Mouse (Mus musculus): ENCODE data around the gene Tsfm. TPM values are rescaled to one million over a fixed set of nuclear protein-coding genes. Genes with fewer than 3 reads are reported as not detected.

Tsfm gene
- 61.0 and 61.3 TPM in 2 replicates for polyA plus RNA-seq (2014; fragmentation: Nextera tagmentation; extraction: Ambion mirVana)

DNA sequence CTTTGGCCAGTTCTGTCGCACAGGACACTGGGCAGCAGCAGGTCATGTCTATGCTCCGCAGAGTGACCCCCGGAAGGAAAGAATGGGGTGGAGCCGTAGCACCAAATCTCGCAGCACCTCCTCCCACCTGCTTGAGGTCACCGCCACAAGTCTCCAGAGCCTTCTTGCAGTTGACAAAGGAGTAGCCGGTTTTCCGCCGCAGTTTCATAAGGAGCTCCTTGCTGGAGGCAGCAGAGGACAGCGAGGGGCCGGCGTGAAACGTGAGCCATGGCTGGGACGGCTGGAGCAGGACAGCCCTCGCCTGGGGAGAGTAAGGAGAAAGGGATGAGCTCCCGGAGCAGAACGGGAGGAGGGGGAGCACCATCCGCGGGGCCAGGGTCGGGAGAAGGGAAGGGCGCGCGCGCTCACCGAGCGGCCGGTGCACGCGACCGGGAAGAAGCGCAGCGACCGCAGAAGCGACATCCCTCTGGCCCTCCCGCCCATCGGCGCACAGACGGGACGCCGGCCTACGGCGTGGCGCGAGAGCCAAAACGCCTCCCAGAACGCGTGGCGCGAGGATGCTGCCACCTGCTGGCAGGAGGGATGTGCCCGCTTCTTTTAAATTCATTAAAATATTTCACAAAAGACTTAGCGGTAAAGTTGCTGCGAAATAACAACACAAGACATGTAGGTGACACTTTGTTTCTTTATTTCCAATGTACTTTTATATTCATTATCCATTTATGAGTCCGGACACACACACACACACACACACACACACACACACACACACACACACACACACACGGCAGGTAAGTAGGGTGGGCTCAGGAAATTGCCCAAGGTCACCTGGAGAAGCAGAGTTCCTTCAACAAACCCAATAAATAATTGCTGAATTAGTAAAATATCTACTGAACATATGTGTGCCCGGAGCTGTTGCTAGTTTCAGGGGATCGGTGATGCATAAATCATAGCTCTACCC is at the start of gene Tsfm:
Gene Tsfm (minus strand): TSS at position 505 of the 961 bp plus-strand sequence.
- H3K9ac ChIP-seq (ENCODE audit: low read depth, low read length), result peak within 1 kb of the TSS; percentile 81
- peak; percentile 91 for ATAC-seq (ENCODE audit: low read depth)
- H3K4me2 ChIP-seq (ENCODE audit: low read depth, low read length), result peak within 1 kb of the TSS; percentile 90
- WGBS, result 7% methylated on average over 44 of the region's 56 CpGs
- peaks cover 38% of the 10 kb centered on the region for H3K36me3 ChIP-seq (ENCODE audit: control insufficient read depth, insufficient read depth, low read length)
- H3K9me3 ChIP-seq (ENCODE audit: control insufficient read depth, low read length), result no peaks in the 10 kb centered on the region
- no peaks in the 10 kb centered on the region for H3K4me1 ChIP-seq (ENCODE audit: control insufficient read depth, insufficient read depth, low read length)
- H3K27ac ChIP-seq (replicated peaks; ENCODE audit: low read depth, low read length), result peak within 1 kb of the TSS; percentile 42
- H3K4me3 ChIP-seq (ENCODE audit: low read depth, low read length), result peak within 1 kb of the TSS; percentile 70
- DNase-seq (ENCODE audit: low spot score), result peak; percentile 94
- no peaks in the 10 kb centered on the region for H3K27me3 ChIP-seq (replicated peaks; ENCODE audit: control insufficient read depth, insufficient read depth, low read length)

DNA sequence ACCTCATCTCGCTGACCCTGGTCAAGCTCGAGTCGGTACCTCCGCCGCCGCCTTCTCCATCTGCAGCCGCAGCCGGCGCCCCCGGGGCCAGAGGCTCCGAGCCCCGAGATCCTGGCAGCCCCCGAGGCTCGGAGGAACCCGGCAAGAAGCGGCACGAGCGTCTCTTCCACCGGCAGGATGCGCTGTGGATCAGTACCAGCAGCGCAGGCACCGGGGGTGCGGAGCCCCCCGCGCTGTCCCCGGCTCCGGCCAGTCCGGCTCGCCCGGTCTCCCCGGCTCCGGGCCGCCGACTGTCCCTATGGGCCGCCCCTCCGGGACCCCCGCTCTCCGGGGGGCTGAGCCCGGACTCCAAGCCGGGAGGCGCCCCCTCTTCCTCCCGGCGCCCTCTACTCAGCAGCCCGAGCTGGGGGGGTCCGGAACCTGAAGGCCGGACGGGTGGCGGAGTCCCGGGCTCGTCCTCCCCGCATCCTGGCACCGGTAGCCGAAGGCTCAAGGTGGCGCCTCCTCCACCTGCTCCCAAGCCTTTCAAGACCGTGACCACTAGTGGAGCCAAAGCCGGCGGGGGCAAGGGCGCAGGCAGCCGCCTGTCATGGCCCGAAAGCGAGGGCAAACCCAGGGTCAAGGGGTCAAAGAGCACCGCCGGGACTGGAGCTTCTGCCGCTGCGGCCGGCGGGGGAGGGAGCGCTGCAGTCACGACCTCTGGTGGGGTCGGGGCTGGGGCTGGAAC is 49.2 kb upstream of the Tsfm start:
- WGBS, result 2% methylated on average over 20 of the region's 70 CpGs
- Histone ChIP-seq H3K4me2 (ENCODE audit: low read depth, low read length) (peak overlapping the region; percentile 99), H3K27me3 (replicated peaks; ENCODE audit: control insufficient read depth, insufficient read depth, low read length) (peaks cover 88% of the 10 kb centered on the region), H3K9me3 (ENCODE audit: control insufficient read depth, low read length) (no peaks in the 10 kb centered on the region), H3K9ac (ENCODE audit: low read depth, low read length) (peak overlapping the region; percentile 67), H3K27ac (replicated peaks; ENCODE audit: low read depth, low read length) (no peak overlapping the region), H3K36me3 (ENCODE audit: control insufficient read depth, insufficient read depth, low read length) (no peaks in the 10 kb centered on the region), H3K4me1 (ENCODE audit: control insufficient read depth, insufficient read depth, low read length) (peaks cover 20% of the 10 kb centered on the region), H3K4me3 (ENCODE audit: low read depth, low read length) (peak overlapping the region; percentile 63)
- DNase-seq (ENCODE audit: low spot score), result no peak
- ATAC-seq (ENCODE audit: low read depth), result no peak

DNA sequence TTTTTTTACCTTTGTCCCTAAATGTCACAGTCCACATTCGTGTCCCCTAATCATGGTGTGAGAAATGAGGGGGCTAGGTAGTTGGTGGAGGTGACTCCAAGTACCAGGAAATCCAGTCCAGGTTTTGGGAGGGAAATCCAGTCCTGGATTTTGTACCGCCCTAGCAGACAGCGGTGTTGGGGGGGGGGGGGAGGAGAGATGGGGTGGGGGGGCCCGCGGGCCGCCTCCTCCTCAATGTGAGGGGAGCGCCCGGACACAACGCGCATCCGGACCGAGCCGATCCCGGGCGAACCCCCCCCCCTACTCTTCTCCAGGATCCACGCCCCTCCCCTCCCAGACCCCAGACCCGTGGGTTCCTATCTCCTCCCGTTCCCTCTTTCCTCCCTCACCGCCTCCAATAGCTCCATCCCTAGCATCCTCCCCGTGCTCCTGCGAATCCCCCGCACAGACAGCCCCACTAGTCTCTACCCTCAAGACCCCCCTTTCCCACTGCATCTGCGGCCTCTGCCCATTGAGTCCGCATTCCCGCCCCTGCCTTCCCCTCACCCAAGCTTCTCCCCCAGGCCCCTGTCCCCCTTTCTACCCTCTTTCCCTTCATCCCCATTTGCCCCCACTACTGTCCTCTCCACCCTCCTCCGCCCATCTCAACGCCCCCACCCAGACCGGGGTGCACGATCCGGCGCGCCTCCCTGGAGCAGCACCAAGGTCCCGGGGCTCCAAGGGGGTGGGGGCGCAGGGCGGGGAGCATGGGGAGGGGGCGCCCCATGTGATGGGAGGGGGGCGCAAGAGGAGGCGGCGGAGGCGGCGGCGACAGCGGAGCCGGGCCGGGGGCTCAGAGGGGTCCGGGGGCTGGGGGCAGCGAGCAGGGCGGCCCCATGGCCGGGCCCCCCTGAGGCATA is 48.3 kb upstream of the Tsfm start:
- H3K27me3 ChIP-seq (replicated peaks; ENCODE audit: control insufficient read depth, insufficient read depth, low read length), result peaks cover 88% of the 10 kb centered on the region
- peak overlapping the region; percentile 99 for H3K4me2 ChIP-seq (ENCODE audit: low read depth, low read length)
- H3K4me3 ChIP-seq (ENCODE audit: low read depth, low read length), result peak overlapping the region; percentile 63
- 1% methylated on average over 35 of the region's 49 CpGs for WGBS
- DNase-seq (ENCODE audit: low spot score) (peak; percentile 77), ATAC-seq (ENCODE audit: low read depth) (peak; percentile 50)
- H3K4me1 ChIP-seq (ENCODE audit: control insufficient read depth, insufficient read depth, low read length), result peaks cover 20% of the 10 kb centered on the region
- H3K9me3 ChIP-seq (ENCODE audit: control insufficient read depth, low read length), result no peaks in the 10 kb centered on the region
- H3K27ac ChIP-seq (replicated peaks; ENCODE audit: low read depth, low read length), result no peak overlapping the region
- H3K9ac ChIP-seq (ENCODE audit: low read depth, low read length), result peak overlapping the region; percentile 67
- H3K36me3 ChIP-seq (ENCODE audit: control insufficient read depth, insufficient read depth, low read length), result no peaks in the 10 kb centered on the region

DNA sequence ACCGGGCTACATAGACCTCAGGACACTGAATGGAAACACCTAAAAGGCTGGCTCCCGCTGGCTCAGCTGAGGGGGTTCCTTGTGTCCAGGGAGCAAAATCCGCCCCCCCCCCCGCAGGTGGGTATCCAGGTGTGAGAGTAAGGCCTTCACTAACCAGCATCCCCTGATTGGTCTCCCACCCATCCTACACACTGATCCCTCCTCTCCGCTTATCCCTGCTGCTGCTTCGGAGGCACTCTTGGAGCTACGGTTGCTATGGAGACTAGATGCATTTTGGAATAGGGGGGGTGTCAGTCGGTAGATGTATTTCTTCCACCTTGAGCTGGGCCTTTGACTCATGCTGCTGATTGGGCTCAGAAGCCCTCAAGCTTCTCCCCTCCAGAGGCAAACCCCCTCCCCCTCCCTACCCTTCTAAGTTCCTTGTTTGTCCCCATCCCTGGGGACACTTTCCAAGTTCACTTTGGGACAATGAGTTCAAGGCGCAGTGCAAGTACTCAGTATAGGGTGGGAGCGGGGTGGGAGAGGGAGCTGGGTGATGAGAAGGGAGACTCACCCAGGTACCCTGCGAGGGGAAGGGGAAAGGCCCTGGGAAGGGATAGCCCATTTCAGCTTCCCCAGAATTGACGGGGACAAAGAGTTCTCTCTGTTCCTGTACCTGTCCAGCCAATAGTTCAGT is 47.5 kb upstream of the Tsfm start:
- Histone ChIP-seq H3K9me3 (ENCODE audit: control insufficient read depth, low read length) (no peaks in the 10 kb centered on the region), H3K9ac (ENCODE audit: low read depth, low read length) (no peak overlapping the region), H3K4me3 (ENCODE audit: low read depth, low read length) (peak overlapping the region; percentile 63), H3K4me2 (ENCODE audit: low read depth, low read length) (peak overlapping the region; percentile 99), H3K36me3 (ENCODE audit: control insufficient read depth, insufficient read depth, low read length) (no peaks in the 10 kb centered on the region), H3K27ac (replicated peaks; ENCODE audit: low read depth, low read length) (no peak overlapping the region), H3K27me3 (replicated peaks; ENCODE audit: control insufficient read depth, insufficient read depth, low read length) (peaks cover 80% of the 10 kb centered on the region), H3K4me1 (ENCODE audit: control insufficient read depth, insufficient read depth, low read length) (peaks cover 20% of the 10 kb centered on the region)
- DNase-seq (ENCODE audit: low spot score) (no peak), ATAC-seq (ENCODE audit: low read depth) (no peak)
- 4% methylated on average over 12 of the region's 12 CpGs for WGBS

DNA sequence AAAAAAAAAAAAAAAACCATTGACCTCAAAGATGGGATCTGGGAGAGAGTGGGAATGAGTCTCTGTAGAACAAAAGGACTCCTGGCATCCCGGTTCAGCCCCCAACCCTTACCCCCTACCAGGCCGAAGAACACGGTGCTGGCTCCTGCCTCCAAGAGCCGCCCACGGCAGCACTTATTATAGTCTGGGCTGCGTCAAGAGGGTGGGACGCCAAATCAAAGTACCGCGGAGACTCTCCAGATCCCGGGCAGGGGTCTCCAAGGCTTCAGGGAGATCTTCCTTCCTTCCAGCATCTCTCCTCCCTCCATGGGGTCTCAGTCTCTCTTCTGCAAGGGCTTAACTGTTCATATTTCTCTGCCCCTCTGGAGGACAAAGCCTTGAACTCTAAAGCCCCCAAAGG is 46.9 kb upstream of the Tsfm start:
- ATAC-seq (ENCODE audit: low read depth), result no peak
- peak overlapping the region; percentile 99; the same call in 1 of the 2 replicates for H3K4me2 ChIP-seq (ENCODE audit: low read depth, low read length)
- H3K27me3 ChIP-seq (replicated peaks; ENCODE audit: control insufficient read depth, insufficient read depth, low read length), result peaks cover 74% of the 10 kb centered on the region
- 7% methylated on average over 9 of the region's 10 CpGs for WGBS
- H3K36me3 ChIP-seq (ENCODE audit: control insufficient read depth, insufficient read depth, low read length), result no peaks in the 10 kb centered on the region
- no peak overlapping the region for H3K27ac ChIP-seq (replicated peaks; ENCODE audit: low read depth, low read length)
- no peak overlapping the region for H3K9ac ChIP-seq (ENCODE audit: low read depth, low read length)
- H3K4me3 ChIP-seq (ENCODE audit: low read depth, low read length), result no peak overlapping the region
- DNase-seq (ENCODE audit: low spot score), result no peak
- no peaks in the 10 kb centered on the region for H3K9me3 ChIP-seq (ENCODE audit: control insufficient read depth, low read length)
- peaks cover 20% of the 10 kb centered on the region for H3K4me1 ChIP-seq (ENCODE audit: control insufficient read depth, insufficient read depth, low read length)

DNA sequence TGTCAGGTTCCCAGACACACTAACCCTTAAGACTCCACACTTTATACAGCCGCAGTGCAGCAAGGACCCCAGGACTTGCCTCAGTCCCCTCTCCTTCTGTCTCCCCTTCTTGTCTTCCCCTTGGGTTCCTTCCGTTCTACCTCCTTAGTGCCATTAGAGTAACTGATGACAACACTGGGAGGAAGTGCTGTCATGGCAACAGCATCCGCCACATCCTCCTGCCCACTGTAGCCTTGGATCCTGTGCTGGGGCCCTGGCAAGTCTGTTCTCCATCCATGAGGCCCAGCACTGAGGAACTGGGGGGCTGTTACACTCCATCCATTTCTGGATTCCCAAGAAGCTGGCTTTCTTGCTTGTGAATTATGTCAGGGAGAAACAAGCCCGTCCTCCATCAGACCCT is 45.4 kb upstream of the Tsfm start:
- H3K36me3 ChIP-seq (ENCODE audit: control insufficient read depth, insufficient read depth, low read length), result no peaks in the 10 kb centered on the region
- H3K27me3 ChIP-seq (replicated peaks; ENCODE audit: control insufficient read depth, insufficient read depth, low read length), result peaks cover 59% of the 10 kb centered on the region
- DNase-seq (ENCODE audit: low spot score), result no peak
- no peaks in the 10 kb centered on the region for H3K9me3 ChIP-seq (ENCODE audit: control insufficient read depth, low read length)
- ATAC-seq (ENCODE audit: low read depth), result no peak
- no peak overlapping the region for H3K27ac ChIP-seq (replicated peaks; ENCODE audit: low read depth, low read length)
- 46% methylated on average over 4 of the region's 4 CpGs for WGBS
- no peak overlapping the region for H3K9ac ChIP-seq (ENCODE audit: low read depth, low read length)
- no peak overlapping the region for H3K4me2 ChIP-seq (ENCODE audit: low read depth, low read length)
- peaks cover 14% of the 10 kb centered on the region for H3K4me1 ChIP-seq (ENCODE audit: control insufficient read depth, insufficient read depth, low read length)
- no peak overlapping the region for H3K4me3 ChIP-seq (ENCODE audit: low read depth, low read length)

DNA sequence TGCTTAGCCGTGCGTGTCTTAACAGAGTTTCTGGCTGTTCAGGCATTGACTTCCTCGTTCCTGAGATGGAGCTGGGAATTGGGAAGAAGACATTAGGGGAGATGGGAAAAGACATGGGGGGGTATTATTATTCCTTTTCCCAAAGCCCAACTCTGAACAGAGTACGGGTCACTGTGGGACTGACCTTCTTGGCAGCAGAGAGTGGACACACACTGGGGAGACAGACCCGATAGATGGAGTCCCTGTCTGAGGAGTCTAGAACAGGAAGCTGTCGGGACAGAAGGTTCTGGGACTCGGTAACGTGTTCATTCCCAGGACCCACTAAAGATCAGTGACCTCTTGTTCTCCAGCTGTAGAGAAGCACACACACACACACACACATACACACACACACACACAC is 45.0 kb upstream of the Tsfm start:
- Histone ChIP-seq H3K4me2 (ENCODE audit: low read depth, low read length) (no peak overlapping the region), H3K36me3 (ENCODE audit: control insufficient read depth, insufficient read depth, low read length) (no peaks in the 10 kb centered on the region), H3K9ac (ENCODE audit: low read depth, low read length) (no peak overlapping the region), H3K4me3 (ENCODE audit: low read depth, low read length) (no peak overlapping the region), H3K27ac (replicated peaks; ENCODE audit: low read depth, low read length) (no peak overlapping the region), H3K27me3 (replicated peaks; ENCODE audit: control insufficient read depth, insufficient read depth, low read length) (peaks cover 55% of the 10 kb centered on the region), H3K9me3 (ENCODE audit: control insufficient read depth, low read length) (no peaks in the 10 kb centered on the region), H3K4me1 (ENCODE audit: control insufficient read depth, insufficient read depth, low read length) (peaks cover 14% of the 10 kb centered on the region)
- 69% methylated on average over 8 of the region's 8 CpGs for WGBS
- DNase-seq (ENCODE audit: low spot score), result no peak
- ATAC-seq (ENCODE audit: low read depth), result no peak
